Mouse (Mus musculus): ENCODE results near the gene Prickle1. TPM values are rescaled to one million over a fixed set of nuclear protein-coding genes. Genes with fewer than 3 reads are reported as not detected.

Gene Prickle1
- polyA plus RNA-seq, 1 experiment, result 1.9 TPM

- Histone ChIP-seq H3K27ac (ENCODE audit: insufficient read depth, low read depth, low read length) (no peak overlapping the region), H3K36me3 (ENCODE audit: control insufficient read depth, insufficient read depth, low read length) (0 out of 2 replicates have a peak, but pooled peaks cover 3% of the 10 kb centered on the region), H3K27me3 (ENCODE audit: control insufficient read depth, insufficient read depth, low read length) (no peaks in the 10 kb centered on the region), H3K4me3 (ENCODE audit: low read depth, low read length) (no peak overlapping the region), H3K4me1 (ENCODE audit: control insufficient read depth, insufficient read depth, insufficient read length, low read length) (no peaks in the 10 kb centered on the region; the same call in 1 of the 2 replicates)
- WGBS, result 78% methylated on average over 12 of the region's 12 CpGs
- TF ChIP-seq CTCF (IDR thresholded peaks at IDR 0.05; ENCODE audit: extremely low read depth, insufficient read length, insufficient replicate concordance, low read depth, low read length) (no peak), POLR2A (IDR thresholded peaks at IDR 0.05; ENCODE audit: low read depth, low read length) (no peak)
These were observed 84.9 kb downstream of the Prickle1 start for GRCm38 (mm10) chr15:93510690-93511336.

GRCm38 (mm10) chr15:93504808-93505207 is 90.9 kb downstream of the Prickle1 start:
- Histone ChIP-seq H3K4me1 (ENCODE audit: control insufficient read depth, insufficient read depth, insufficient read length, low read length) (no peaks in the 10 kb centered on the region), H3K27ac (ENCODE audit: insufficient read depth, low read depth, low read length) (no peak overlapping the region), H3K4me3 (ENCODE audit: low read depth, low read length) (no peak overlapping the region), H3K27me3 (ENCODE audit: control insufficient read depth, insufficient read depth, low read length) (no peaks in the 10 kb centered on the region), H3K36me3 (ENCODE audit: control insufficient read depth, insufficient read depth, low read length) (peaks cover 10% of the 10 kb centered on the region)
- TF ChIP-seq POLR2A (IDR thresholded peaks at IDR 0.05; ENCODE audit: low read depth, low read length) (no peak), CTCF (IDR thresholded peaks at IDR 0.05; ENCODE audit: extremely low read depth, insufficient read length, insufficient replicate concordance, low read depth, low read length) (no peak)
- WGBS, result 94% methylated on average over 17 of the region's 17 CpGs

GRCm38 (mm10) chr15:93503201-93503745 is 92.4 kb downstream of the Prickle1 start:
- Histone ChIP-seq H3K27me3 (ENCODE audit: control insufficient read depth, insufficient read depth, low read length) (no peaks in the 10 kb centered on the region), H3K4me1 (ENCODE audit: control insufficient read depth, insufficient read depth, insufficient read length, low read length) (no peaks in the 10 kb centered on the region), H3K36me3 (ENCODE audit: control insufficient read depth, insufficient read depth, low read length) (peaks cover 10% of the 10 kb centered on the region), H3K4me3 (ENCODE audit: low read depth, low read length) (no peak overlapping the region), H3K27ac (ENCODE audit: insufficient read depth, low read depth, low read length) (no peak overlapping the region)
- TF ChIP-seq CTCF (IDR thresholded peaks at IDR 0.05; ENCODE audit: extremely low read depth, insufficient read length, insufficient replicate concordance, low read depth, low read length) (no peak), POLR2A (IDR thresholded peaks at IDR 0.05; ENCODE audit: low read depth, low read length) (no peak)
- WGBS, result 95% methylated on average over 35 of the region's 35 CpGs

- WGBS, result 91% methylated on average over 9 of the region's 9 CpGs
- H3K4me1 ChIP-seq (ENCODE audit: control insufficient read depth, insufficient read depth, insufficient read length, low read length), result no peaks in the 10 kb centered on the region
- no peak overlapping the region for H3K4me3 ChIP-seq (ENCODE audit: low read depth, low read length)
- peaks cover 10% of the 10 kb centered on the region for H3K36me3 ChIP-seq (ENCODE audit: control insufficient read depth, insufficient read depth, low read length)
- no peak overlapping the region for H3K27ac ChIP-seq (ENCODE audit: insufficient read depth, low read depth, low read length)
- TF ChIP-seq CTCF (IDR thresholded peaks at IDR 0.05; ENCODE audit: extremely low read depth, insufficient read length, insufficient replicate concordance, low read depth, low read length) (no peak), POLR2A (IDR thresholded peaks at IDR 0.05; ENCODE audit: low read depth, low read length) (no peak)
- H3K27me3 ChIP-seq (ENCODE audit: control insufficient read depth, insufficient read depth, low read length), result no peaks in the 10 kb centered on the region
These were observed 93.0 kb downstream of the Prickle1 start for GRCm38 (mm10) chr15:93502703-93503102.

- Histone ChIP-seq H3K36me3 (ENCODE audit: control insufficient read depth, insufficient read depth, low read length) (peaks cover 7% of the 10 kb centered on the region), H3K4me3 (ENCODE audit: low read depth, low read length) (no peak overlapping the region), H3K27me3 (ENCODE audit: control insufficient read depth, insufficient read depth, low read length) (no peaks in the 10 kb centered on the region), H3K4me1 (ENCODE audit: control insufficient read depth, insufficient read depth, insufficient read length, low read length) (no peaks in the 10 kb centered on the region), H3K27ac (ENCODE audit: insufficient read depth, low read depth, low read length) (no peak overlapping the region)
- 77% methylated on average over 9 of the region's 9 CpGs for WGBS
- no peak for TF ChIP-seq CTCF (IDR thresholded peaks at IDR 0.05; ENCODE audit: extremely low read depth, insufficient read length, insufficient replicate concordance, low read depth, low read length)
- no peak for TF ChIP-seq POLR2A (IDR thresholded peaks at IDR 0.05; ENCODE audit: low read depth, low read length)
These were observed 95.8 kb downstream of the Prickle1 start for GRCm38 (mm10) chr15:93499866-93500265.

GRCm38 (mm10) chr15:93494700-93495099 is 101.0 kb downstream of the Prickle1 start:
- H3K4me1 ChIP-seq (ENCODE audit: control insufficient read depth, insufficient read depth, insufficient read length, low read length), result no peaks in the 10 kb centered on the region
- TF ChIP-seq CTCF (IDR thresholded peaks at IDR 0.05; ENCODE audit: extremely low read depth, insufficient read length, insufficient replicate concordance, low read depth, low read length) (no peak), POLR2A (IDR thresholded peaks at IDR 0.05; ENCODE audit: low read depth, low read length) (no peak)
- 57% methylated on average over 7 of the region's 7 CpGs for WGBS
- H3K27ac ChIP-seq (ENCODE audit: insufficient read depth, low read depth, low read length), result no peak overlapping the region
- H3K27me3 ChIP-seq (ENCODE audit: control insufficient read depth, insufficient read depth, low read length), result no peaks in the 10 kb centered on the region
- H3K4me3 ChIP-seq (ENCODE audit: low read depth, low read length), result no peak overlapping the region
- H3K36me3 ChIP-seq (ENCODE audit: control insufficient read depth, insufficient read depth, low read length), result 0 out of 2 replicates have a peak, but pooled peaks cover 6% of the 10 kb centered on the region

- Histone ChIP-seq H3K4me1 (ENCODE audit: control insufficient read depth, insufficient read depth, insufficient read length, low read length) (no peaks in the 10 kb centered on the region), H3K4me3 (ENCODE audit: low read depth, low read length) (no peak overlapping the region), H3K27ac (ENCODE audit: insufficient read depth, low read depth, low read length) (no peak overlapping the region), H3K36me3 (ENCODE audit: control insufficient read depth, insufficient read depth, low read length) (peaks cover 8% of the 10 kb centered on the region; the same call in 1 of the 2 replicates), H3K27me3 (ENCODE audit: control insufficient read depth, insufficient read depth, low read length) (no peaks in the 10 kb centered on the region)
- WGBS, result 81% methylated on average over 4 of the region's 4 CpGs
- TF ChIP-seq CTCF (IDR thresholded peaks at IDR 0.05; ENCODE audit: extremely low read depth, insufficient read length, insufficient replicate concordance, low read depth, low read length), result no peak
- TF ChIP-seq POLR2A (IDR thresholded peaks at IDR 0.05; ENCODE audit: low read depth, low read length), result no peak
These were observed 106.1 kb downstream of the Prickle1 start for GRCm38 (mm10) chr15:93489597-93489996.

Measured in small intestine, adult 2 months (tissue).